Mouse (Mus musculus) kidney, postnatal 25 days (tissue): ENCODE measurements around the gene Btrc.

Experiments
- DNase-seq, 2 experiments: peaks; one replicate each; pipeline ENCODE4 v3.0.0; 2021; ENCODE audit warnings: mixed read lengths in 2 of 2

Gene Btrc

DNA sequence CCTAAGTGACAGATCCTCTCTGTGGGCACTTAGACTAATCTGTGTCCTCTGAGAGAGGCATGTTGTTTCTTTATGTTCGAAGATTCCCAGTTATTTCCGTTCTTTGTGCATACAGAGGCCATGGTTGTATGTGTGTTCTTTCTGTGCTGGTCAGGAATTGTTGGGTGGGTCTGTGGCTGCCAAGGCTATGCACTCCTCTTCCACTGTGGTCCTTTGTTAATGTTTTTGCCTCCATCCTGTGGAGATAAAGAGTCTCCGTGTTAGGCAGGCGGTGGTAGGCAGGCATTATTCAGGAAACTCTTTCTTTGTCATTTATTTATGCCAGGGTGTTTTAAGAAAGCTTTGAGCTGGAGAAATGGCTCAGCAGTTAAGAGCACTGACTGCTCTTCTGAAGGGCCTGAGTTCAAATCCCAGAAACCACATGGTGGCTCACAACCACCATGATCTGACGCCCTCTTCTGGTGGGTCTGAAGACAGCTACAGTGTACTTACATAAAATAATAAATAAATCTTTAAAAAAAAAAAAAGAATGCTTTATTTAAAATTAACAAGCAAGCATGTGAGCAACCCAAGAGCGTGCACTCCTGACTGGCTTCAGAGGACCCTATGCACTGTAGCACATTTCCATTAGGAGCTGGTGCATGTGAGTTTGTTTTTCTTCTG is 67.6 kb downstream of the Btrc start:
- no peak for DNase-seq

GRCm38 (mm10) chr19:45432351-45432750 is 68.8 kb downstream of the Btrc start:
- DNase-seq: no peak

DNA sequence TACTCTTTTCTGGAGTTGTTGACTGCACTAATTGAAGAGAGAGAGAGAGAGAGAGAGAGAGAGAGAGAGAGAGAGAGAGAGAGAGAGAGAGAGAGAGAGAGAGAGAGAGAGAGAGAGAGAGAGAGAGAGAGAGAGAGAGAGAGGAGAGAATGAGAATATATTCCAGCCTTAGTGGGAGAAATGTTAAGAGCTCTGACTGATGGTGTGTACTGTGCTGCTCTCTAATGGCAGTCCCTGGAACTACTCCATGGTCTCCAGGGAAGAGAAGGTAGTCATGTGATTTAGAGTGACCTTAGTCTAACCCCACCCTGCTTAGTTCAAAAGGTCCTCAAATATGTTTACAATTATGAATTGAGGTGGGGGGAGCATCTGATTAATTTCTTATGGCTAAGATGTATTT is 72.5 kb downstream of the Btrc start:
- DNase-seq: peak; percentile 72 to 81

DNA sequence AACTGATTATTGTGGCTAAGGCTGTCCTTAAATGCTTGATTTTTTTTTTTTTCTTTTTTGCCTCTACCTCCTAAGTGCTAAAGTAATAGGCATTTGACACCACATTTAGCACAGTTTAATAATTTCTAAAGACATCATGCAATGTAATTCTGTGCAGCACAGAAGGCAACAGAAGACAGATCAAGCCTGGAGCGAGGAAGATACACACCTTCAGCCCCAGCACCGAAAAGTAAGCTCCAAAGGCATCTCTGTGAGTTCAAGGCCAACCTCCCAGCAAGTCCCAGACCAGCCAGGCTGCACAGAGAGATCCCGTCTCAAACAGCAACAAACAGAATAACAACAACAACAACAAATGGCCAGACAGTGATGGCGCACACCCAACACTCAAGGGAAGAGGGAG is 73.6 kb downstream of the Btrc start:
- no peak for DNase-seq

DNA sequence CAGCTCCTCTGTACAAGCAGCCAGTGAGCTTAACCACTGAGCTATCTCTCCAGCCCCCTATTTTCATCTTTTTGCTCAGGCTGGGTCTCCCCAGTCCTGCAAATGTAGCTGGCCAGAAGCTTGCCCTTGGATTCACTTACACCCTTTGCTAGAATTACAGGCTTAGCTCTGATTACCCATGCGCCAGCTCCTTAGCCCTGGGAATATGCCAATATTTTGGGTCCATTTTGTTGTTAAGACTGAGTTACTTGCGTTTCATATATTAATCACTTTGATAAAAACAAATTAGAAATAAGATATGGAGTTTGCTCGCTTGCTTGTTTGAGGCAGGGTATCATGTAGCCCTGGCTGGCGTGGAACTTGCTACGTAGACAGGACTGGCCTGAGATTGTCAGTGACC is 74.7 kb downstream of the Btrc start:
- no peak for DNase-seq

DNA sequence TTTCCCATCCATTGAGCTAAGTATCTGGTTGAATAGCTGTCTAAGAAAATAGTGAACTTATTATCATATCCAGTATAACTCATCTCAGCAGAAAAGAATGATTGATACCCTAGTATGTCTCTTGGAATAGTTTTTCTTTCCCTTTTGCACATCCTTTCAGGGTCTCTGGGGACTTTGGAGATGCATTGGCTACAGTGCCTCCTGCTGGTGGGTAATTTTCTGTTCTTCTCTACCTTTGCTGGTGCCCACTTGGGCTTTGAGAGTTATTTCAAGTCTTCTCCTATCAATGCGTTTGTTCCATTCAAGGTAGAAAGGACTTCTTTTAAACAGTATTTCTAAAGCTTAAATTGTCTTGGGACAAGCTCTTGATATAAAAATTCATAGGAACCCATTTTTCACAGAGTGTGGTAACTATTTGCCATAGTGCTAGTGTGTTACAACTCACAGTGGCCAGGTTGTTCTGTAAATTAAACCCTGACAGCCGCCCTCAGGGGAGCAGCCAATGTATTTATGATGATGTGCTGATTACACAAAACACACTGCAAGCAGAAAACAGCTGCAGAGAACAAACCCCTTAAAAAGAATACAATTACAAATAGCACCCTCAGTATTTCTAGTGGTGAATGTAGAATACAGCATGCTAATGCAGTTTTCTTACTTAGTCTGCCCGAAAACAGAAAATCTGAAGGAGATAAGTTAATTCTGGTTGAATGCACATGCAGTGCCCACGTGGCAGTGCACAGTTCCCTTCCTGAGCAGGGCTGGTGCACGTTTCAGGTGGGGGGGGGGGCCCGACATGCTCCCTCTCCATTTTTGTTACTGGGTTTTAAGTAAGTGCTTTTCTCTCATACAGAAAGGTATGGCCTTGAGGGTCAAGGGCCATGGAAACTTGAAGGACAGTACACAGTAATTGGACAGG is 75.7 kb downstream of the Btrc start:
- DNase-seq: peak in 1 of 2 experiments; percentile 15

DNA sequence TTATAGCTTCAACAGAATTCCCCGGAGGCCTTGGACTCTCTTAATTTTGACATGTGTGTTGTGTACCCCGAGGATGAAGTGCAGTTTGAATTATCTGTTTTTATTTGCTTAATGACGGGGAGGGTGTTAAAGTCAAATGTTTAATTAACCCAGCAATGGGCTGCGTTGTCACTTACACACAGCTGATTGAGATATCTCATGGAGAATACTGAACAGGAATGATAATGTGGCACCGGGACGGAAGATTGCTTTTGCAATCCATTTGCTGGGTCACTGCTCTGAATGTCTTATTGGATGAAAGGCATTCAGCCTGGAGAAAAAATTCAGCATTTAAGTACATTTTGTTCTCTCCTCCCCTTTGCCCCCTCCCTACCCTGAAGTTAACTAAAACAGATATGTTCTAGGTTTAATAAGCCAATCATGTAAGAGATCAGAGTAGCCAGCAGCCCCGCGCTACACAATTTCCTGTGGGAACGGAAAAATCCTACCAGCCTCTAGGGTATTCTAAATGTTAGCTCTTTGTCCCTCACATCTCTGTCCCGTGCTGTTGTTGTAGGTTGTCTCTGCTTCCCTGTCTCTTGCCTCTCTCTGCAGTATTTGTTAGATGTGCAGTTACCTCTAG is 77.1 kb downstream of the Btrc start:
- no peak for DNase-seq

DNA sequence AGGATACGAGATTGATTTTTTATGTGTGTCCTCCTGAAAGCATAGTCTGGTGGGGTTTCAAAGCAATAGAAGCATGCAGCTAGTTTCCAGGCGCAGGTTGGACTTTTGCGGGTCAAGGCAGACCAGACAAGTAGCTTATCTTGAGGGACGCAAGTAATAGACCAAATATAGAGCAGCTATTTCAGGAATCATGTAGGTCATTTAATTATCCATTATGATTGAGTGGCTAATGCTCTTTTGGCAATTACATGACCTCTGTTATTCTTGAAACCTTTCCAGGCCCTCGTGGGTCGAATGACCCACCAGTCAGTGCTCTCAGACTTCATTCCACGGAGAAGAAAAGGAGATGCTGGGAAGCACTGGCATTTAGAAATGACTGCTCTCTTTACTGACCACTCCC is 78.2 kb downstream of the Btrc start:
- no peak for DNase-seq

GRCm38 (mm10) chr19:45445253-45445933 is 81.9 kb downstream of the Btrc start:
- DNase-seq: no peak

GRCm38 (mm10) chr19:45446631-45447030 is 83.1 kb downstream of the Btrc start:
- no peak for DNase-seq

DNA sequence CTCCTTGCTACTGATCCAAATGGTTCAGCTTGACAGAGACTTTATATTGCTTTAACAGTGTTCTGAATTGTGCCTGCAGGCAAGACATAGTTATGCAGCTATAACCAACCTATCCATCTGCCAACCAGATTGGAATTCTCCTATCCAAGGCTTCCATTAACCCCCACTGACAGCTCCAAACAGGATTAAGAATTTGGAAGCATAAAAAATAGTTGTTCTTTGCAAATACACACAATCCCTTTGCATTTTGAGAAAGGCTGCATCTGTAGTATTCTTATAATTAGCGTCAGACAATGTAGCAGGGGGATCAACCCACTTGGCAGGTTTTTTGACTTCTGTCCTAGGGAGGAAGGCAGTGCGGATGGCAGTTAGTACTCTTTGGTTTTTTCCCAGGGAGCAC is 83.7 kb downstream of the Btrc start:
- no peak for DNase-seq

GRCm38 (mm10) chr19:45447886-45448285 is 84.4 kb downstream of the Btrc start:
- DNase-seq: no peak

DNA sequence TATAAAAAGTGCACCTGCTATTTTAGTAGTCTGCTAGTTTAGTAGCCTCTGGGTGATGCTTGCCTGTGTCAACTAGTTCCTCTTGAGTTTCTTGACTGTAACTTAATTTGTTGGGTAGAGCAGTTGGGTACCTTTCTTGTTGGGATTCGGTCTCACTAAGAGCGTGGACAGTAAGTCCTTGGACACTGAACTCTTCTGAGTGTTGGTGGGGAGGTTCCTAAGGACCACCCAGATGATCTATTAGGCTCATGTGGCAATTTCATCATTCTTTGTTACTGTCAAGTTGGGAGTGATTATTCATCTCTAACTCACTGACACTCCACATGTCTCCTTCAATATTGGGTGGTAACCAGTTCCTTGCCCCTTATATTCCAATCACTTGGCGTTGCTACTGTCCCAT is 90.9 kb downstream of the Btrc start:
- no peak for DNase-seq

- no peak for DNase-seq
These were observed 93.4 kb downstream of the Btrc start for GRCm38 (mm10) chr19:45456896-45457295.

- DNase-seq: no peak
These were observed 95.2 kb downstream of the Btrc start for GRCm38 (mm10) chr19:45458702-45459101.

- no peak for DNase-seq
These were observed 96.6 kb downstream of the Btrc start for GRCm38 (mm10) chr19:45459931-45460665.

- peak in 1 of 2 experiments; percentile 23 for DNase-seq
These were observed 97.5 kb downstream of the Btrc start for GRCm38 (mm10) chr19:45460749-45461736.

DNA sequence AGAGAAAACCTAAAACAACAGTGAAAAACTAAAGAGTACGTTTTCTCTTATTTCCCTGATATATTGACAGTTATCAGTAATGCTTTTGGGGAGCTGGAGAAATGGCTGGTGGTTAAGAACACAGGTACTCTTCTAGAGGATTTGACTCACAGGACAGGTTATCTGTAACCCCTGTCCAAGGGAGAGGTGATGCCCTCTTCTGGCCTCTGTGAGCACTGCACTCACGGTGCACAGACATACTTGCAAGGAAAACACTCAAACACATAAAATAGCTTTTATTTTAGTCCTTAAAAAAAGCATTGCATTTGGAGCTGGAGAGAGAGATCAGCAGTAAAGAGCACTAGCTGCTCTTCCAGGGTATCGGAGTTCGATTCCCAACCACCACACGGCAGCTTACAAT is 106.2 kb downstream of the Btrc start:
- DNase-seq: no peak

DNA sequence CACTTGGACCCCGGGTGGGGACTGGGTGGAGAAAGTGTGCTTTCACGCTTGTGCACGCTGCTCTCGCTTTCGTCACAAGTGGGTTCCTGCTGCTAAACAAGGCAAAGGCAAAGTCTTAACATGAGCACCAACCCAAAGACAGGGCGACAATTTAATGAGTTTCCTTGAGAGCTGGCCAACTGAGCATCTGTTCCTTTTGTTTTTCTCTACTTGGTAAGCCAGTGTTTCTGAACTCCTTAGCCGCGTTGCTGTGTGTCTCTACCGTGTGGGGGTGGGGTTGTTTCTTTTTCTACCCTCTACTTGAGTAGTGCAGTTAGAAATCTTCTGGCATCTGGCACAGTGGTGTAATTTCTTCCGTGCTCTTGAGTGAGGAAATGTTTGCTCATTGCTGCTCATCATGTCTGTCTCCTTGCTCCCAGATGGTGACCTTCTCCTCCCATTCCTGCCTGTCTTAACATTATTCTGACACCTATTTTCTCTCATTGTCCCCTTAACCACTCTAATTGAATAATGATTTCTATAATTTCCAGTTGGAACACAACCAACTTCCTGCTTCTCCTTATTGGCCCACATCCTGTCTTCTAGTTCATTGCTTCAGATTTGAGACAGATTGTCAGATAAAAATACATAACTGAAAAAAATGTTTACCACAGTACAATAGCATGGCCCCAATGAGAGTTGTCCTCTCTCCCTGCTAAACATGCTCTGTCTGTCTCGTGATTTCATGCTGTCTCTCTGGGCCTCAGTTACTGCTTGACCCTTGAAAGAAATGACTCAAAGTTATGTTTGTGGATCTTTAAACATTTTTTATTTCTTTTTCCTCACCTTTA is 109.4 kb downstream of the Btrc start:
- DNase-seq: no peak

GRCm38 (mm10) chr19:45474686-45475085 is 111.2 kb downstream of the Btrc start:
- no peak for DNase-seq
